Mouse (Mus musculus): ENCODE measurements around the gene Msh3. TPM values are rescaled to one million over a fixed set of nuclear protein-coding genes. Genes with fewer than 3 reads are reported as not detected.
"Not testable (repeated sequence)": the region's sequence is repeated elsewhere in the genome, so short reads cannot be mapped to it uniquely, and the experiment has no call there.

Gene Msh3
- polyA plus RNA-seq, 1 experiment: 14.0 TPM

GRCm38 (mm10) chr13:92237016-92237415 lies 117.8 kb downstream of the Msh3 start:
- no peak overlapping the region for H3K4me3 ChIP-seq (ENCODE audit: insufficient read depth, low read length)
- TF ChIP-seq CTCF (IDR thresholded peaks at IDR 0.05; ENCODE audit: borderline replicate concordance, insufficient read depth, low read length): no peak
- no peak for TF ChIP-seq POLR2A (IDR thresholded peaks at IDR 0.05; ENCODE audit: low read depth, low read length)
- H3K27ac ChIP-seq (ENCODE audit: insufficient read depth, low read length): no peak overlapping the region
- no peaks in the 10 kb centered on the region for H3K4me1 ChIP-seq (ENCODE audit: control insufficient read depth, insufficient read depth, low read length)

GRCm38 (mm10) chr13:92232076-92232938 lies 122.5 kb downstream of the Msh3 start:
- TF ChIP-seq POLR2A (IDR thresholded peaks at IDR 0.05; ENCODE audit: low read depth, low read length): no peak
- TF ChIP-seq CTCF (IDR thresholded peaks at IDR 0.05; ENCODE audit: borderline replicate concordance, insufficient read depth, low read length): no peak
- Histone ChIP-seq H3K4me3 (ENCODE audit: insufficient read depth, low read length) (no peak overlapping the region), H3K4me1 (ENCODE audit: control insufficient read depth, insufficient read depth, low read length) (peaks cover 3% of the 10 kb centered on the region), H3K27ac (ENCODE audit: insufficient read depth, low read length) (no peak overlapping the region)

- H3K4me3 ChIP-seq (ENCODE audit: insufficient read depth, low read length): no peak overlapping the region
- TF ChIP-seq POLR2A (IDR thresholded peaks at IDR 0.05; ENCODE audit: low read depth, low read length) (no peak), CTCF (IDR thresholded peaks at IDR 0.05; ENCODE audit: borderline replicate concordance, insufficient read depth, low read length) (no peak)
- H3K27ac ChIP-seq (ENCODE audit: insufficient read depth, low read length): no peak overlapping the region
- H3K4me1 ChIP-seq (ENCODE audit: control insufficient read depth, insufficient read depth, low read length): peaks cover 3% of the 10 kb centered on the region
These were observed 126.8 kb downstream of the Msh3 start for GRCm38 (mm10) chr13:92228037-92228436.

GRCm38 (mm10) chr13:92223567-92223966 lies 131.2 kb downstream of the Msh3 start:
- no peak overlapping the region for H3K27ac ChIP-seq (ENCODE audit: insufficient read depth, low read length)
- H3K4me3 ChIP-seq (ENCODE audit: insufficient read depth, low read length): no peak overlapping the region

GRCm38 (mm10) chr13:92222763-92223162 lies 132.0 kb downstream of the Msh3 start:
- TF ChIP-seq POLR2A (IDR thresholded peaks at IDR 0.05; ENCODE audit: low read depth, low read length) (no peak), CTCF (IDR thresholded peaks at IDR 0.05; ENCODE audit: borderline replicate concordance, insufficient read depth, low read length) (no peak)

More at GRCm38 (mm10) chr13:92223567-92223966, 131.2 kb downstream of the Msh3 start:
- TF ChIP-seq CTCF (IDR thresholded peaks at IDR 0.05; ENCODE audit: borderline replicate concordance, insufficient read depth, low read length): no peak
- TF ChIP-seq POLR2A (IDR thresholded peaks at IDR 0.05; ENCODE audit: low read depth, low read length): no peak
- no peaks in the 10 kb centered on the region; the same call in 1 of the 2 replicates for H3K4me1 ChIP-seq (ENCODE audit: control insufficient read depth, insufficient read depth, low read length)

GRCm38 (mm10) chr13:92219774-92220173 lies 135.0 kb downstream of the Msh3 start:
- H3K4me3 ChIP-seq (ENCODE audit: insufficient read depth, low read length): no peak overlapping the region
- no peak overlapping the region for H3K27ac ChIP-seq (ENCODE audit: insufficient read depth, low read length)
- TF ChIP-seq POLR2A (IDR thresholded peaks at IDR 0.05; ENCODE audit: low read depth, low read length) (no peak), CTCF (IDR thresholded peaks at IDR 0.05; ENCODE audit: borderline replicate concordance, insufficient read depth, low read length) (no peak)
- no peaks in the 10 kb centered on the region for H3K4me1 ChIP-seq (ENCODE audit: control insufficient read depth, insufficient read depth, low read length)

More at GRCm38 (mm10) chr13:92222763-92223162, 132.0 kb downstream of the Msh3 start:
- no peaks in the 10 kb centered on the region; the same call in 1 of the 2 replicates for H3K4me1 ChIP-seq (ENCODE audit: control insufficient read depth, insufficient read depth, low read length)
- no peak overlapping the region for H3K27ac ChIP-seq (ENCODE audit: insufficient read depth, low read length)
- no peak overlapping the region for H3K4me3 ChIP-seq (ENCODE audit: insufficient read depth, low read length)

GRCm38 (mm10) chr13:92217216-92217615 lies 137.6 kb downstream of the Msh3 start:
- no peak overlapping the region for H3K27ac ChIP-seq (ENCODE audit: insufficient read depth, low read length)
- H3K4me1 ChIP-seq (ENCODE audit: control insufficient read depth, insufficient read depth, low read length): no peaks in the 10 kb centered on the region
- H3K4me3 ChIP-seq (ENCODE audit: insufficient read depth, low read length): no peak overlapping the region
- TF ChIP-seq POLR2A (IDR thresholded peaks at IDR 0.05; ENCODE audit: low read depth, low read length) (no peak), CTCF (IDR thresholded peaks at IDR 0.05; ENCODE audit: borderline replicate concordance, insufficient read depth, low read length) (no peak)

- Histone ChIP-seq H3K4me1 (ENCODE audit: control insufficient read depth, insufficient read depth, low read length) (peaks cover 3% of the 10 kb centered on the region; the same call in 1 of the 2 replicates), H3K4me3 (ENCODE audit: insufficient read depth, low read length) (no peak overlapping the region), H3K27ac (ENCODE audit: insufficient read depth, low read length) (no peak overlapping the region)
- TF ChIP-seq POLR2A (IDR thresholded peaks at IDR 0.05; ENCODE audit: low read depth, low read length) (no peak), CTCF (IDR thresholded peaks at IDR 0.05; ENCODE audit: borderline replicate concordance, insufficient read depth, low read length) (no peak)
These were observed 157.9 kb downstream of the Msh3 start for GRCm38 (mm10) chr13:92196860-92197259.

- not testable (repeated sequence) for H3K4me3 ChIP-seq (ENCODE audit: insufficient read depth, low read length); H3K27ac ChIP-seq (ENCODE audit: insufficient read depth, low read length); H3K4me1 ChIP-seq (ENCODE audit: control insufficient read depth, insufficient read depth, low read length)
These were observed 161.0 kb downstream of the Msh3 start for GRCm38 (mm10) chr13:92193806-92194205.

GRCm38 (mm10) chr13:92172686-92173085 lies 182.1 kb downstream of the Msh3 start:
- not testable (repeated sequence) for H3K4me1 ChIP-seq (ENCODE audit: control insufficient read depth, insufficient read depth, low read length); H3K27ac ChIP-seq (ENCODE audit: insufficient read depth, low read length); H3K4me3 ChIP-seq (ENCODE audit: insufficient read depth, low read length)

Other genes with a start within 250 kb of the Msh3 start
- gene Rasgrf2, start 223.3 kb downstream of the Msh3 start, polyA plus RNA-seq (2011; ENCODE audit: insufficient read length, low read depth, missing spikeins): 0.11 TPM in 1 of 2 replicates, not detected in the other
- gene Gm20379, start 49.0 kb downstream of the Msh3 start, polyA plus RNA-seq (2011; ENCODE audit: insufficient read length, low read depth, missing spikeins): not detected in 2 replicates
- gene Dhfr, start 277 bp downstream of the Msh3 start, polyA plus RNA-seq (2011; ENCODE audit: insufficient read length, low read depth, missing spikeins): 6.3 and 7.6 TPM in 2 replicates
- not detected in 2 replicates for gene Ankrd34b, start 70.9 kb upstream of the Msh3 start, polyA plus RNA-seq (2011; ENCODE audit: insufficient read length, low read depth, missing spikeins)
- 2.3 and 2.8 TPM in 2 replicates for gene Fam151b, start 129.0 kb upstream of the Msh3 start, polyA plus RNA-seq (2011; ENCODE audit: insufficient read length, low read depth, missing spikeins)
- 30.4 and 32.6 TPM in 2 replicates for gene Zfyve16, start 175.9 kb upstream of the Msh3 start, polyA plus RNA-seq (2011; ENCODE audit: insufficient read length, low read depth, missing spikeins)
- not detected in 2 replicates for gene Spz1, start 221.2 kb upstream of the Msh3 start, polyA plus RNA-seq (2011; ENCODE audit: insufficient read length, low read depth, missing spikeins)